Mouse (Mus musculus) intestine, embryonic 16.5 days (tissue): ENCODE data around the gene Hsd17b14. TPM values are rescaled to one million over a fixed set of nuclear protein-coding genes. Genes with fewer than 3 reads are reported as not detected.

Source experiments
- ATAC-seq: fragments of 200-750 bp; cut with Nextera tagmentation; 2 replicates; pipeline ENCODE4 v1.8.0; 2017; ENCODE audit warnings: moderate TSS enrichment, moderate library complexity
- H3K27ac ChIP-seq: fragments of 300-500 bp; sonication (generic); 2 replicates; pipeline ENCODE4 v1.5.1; 2014; ENCODE audit warnings: mild to moderate bottlenecking, low read length
- H3K27me3 ChIP-seq: fragments of 300-500 bp; sonication (generic); replicated peaks from 2 replicates; pipeline ENCODE4 v1.6.1; 2014; ENCODE audit warnings: low read length, control low read depth, mixed read lengths; ENCODE audit not compliant: control insufficient read depth, insufficient read depth
- H3K36me3 ChIP-seq: fragments of 300-500 bp; sonication (generic); 2 replicates; pipeline ENCODE4 v1.6.1; 2014; ENCODE audit warnings: low read length, control low read depth; ENCODE audit not compliant: control insufficient read depth, insufficient read depth
- H3K4me1 ChIP-seq: fragments of 300-500 bp; sonication (generic); 2 replicates; pipeline ENCODE4 v1.6.1; 2014; ENCODE audit warnings: low read length, control low read depth, mixed read lengths; ENCODE audit not compliant: control insufficient read depth, insufficient read depth
- H3K4me2 ChIP-seq: fragments of 300-500 bp; sonication (generic); 2 replicates; pipeline ENCODE4 v1.6.1; 2014; ENCODE audit warnings: low read depth, low read length, control low read depth
- H3K4me3 ChIP-seq: fragments of 300-500 bp; sonication (generic); 2 replicates; pipeline ENCODE4 v1.5.1; 2014; ENCODE audit warnings: mild to moderate bottlenecking, low read length
- H3K9ac ChIP-seq: fragments of 300-500 bp; sonication (generic); 2 replicates; pipeline ENCODE4 v1.6.1; 2014; ENCODE audit warnings: low read depth, low read length
- H3K9me3 ChIP-seq: fragments of 300-500 bp; sonication (generic); 2 replicates; pipeline ENCODE4 v1.6.1; 2016; ENCODE audit warnings: low read length, control low read depth; ENCODE audit not compliant: control insufficient read depth
- WGBS: fragments of 180-500 bp; shearing (Covaris S2); extraction: QIAGEN DNeasy Blood & Tissue Kit; methylation state at CpG from one replicate; pipeline ENCODE4 v1.1.7; 2014; 5-methylcytosine and 5-hydroxymethylcytosine counted together
- polyA plus RNA-seq: library from polyadenylated mRNA; unstranded; fragments of >200 nt; fragmentation: Nextera tagmentation; extraction: Ambion mirVana; gene quantifications from 2 replicates; pipeline ENCODE4 v1.2.1, GENCODE M21; 2015

The Hsd17b14 gene
- polyA plus RNA-seq, 1 experiment from 2014 or later: 3.3 TPM

DNA sequence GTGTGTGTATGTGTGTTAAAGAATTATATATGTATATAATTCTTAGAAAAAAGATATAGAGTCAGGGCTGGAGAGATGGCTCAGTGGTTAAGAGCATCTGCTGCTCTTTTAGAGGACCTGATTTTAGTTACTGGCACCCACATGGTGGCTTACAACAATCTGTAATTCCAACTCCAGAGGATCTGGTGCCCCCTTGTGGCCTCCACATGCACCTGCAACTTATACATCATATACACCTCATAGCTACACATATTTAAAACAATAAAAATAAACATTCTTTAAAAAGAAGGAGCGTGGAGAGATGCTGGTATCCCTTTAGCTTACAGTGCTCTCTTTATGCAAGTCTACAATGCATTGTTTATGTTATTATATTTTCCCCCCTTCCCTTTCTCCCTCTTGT, 10.2 kb upstream of the Hsd17b14 start:
- ATAC-seq: no peak
- WGBS: 89% methylated on average over 1 of the region's 1 CpGs
- Histone ChIP-seq H3K4me2 (no peak overlapping the region), H3K36me3 (no peaks in the 10 kb centered on the region), H3K9ac (no peak overlapping the region), H3K4me1 (no peaks in the 10 kb centered on the region), H3K27me3 (no peaks in the 10 kb centered on the region), H3K9me3 (no peaks in the 10 kb centered on the region), H3K4me3 (no peak overlapping the region), H3K27ac (no peak overlapping the region)

DNA sequence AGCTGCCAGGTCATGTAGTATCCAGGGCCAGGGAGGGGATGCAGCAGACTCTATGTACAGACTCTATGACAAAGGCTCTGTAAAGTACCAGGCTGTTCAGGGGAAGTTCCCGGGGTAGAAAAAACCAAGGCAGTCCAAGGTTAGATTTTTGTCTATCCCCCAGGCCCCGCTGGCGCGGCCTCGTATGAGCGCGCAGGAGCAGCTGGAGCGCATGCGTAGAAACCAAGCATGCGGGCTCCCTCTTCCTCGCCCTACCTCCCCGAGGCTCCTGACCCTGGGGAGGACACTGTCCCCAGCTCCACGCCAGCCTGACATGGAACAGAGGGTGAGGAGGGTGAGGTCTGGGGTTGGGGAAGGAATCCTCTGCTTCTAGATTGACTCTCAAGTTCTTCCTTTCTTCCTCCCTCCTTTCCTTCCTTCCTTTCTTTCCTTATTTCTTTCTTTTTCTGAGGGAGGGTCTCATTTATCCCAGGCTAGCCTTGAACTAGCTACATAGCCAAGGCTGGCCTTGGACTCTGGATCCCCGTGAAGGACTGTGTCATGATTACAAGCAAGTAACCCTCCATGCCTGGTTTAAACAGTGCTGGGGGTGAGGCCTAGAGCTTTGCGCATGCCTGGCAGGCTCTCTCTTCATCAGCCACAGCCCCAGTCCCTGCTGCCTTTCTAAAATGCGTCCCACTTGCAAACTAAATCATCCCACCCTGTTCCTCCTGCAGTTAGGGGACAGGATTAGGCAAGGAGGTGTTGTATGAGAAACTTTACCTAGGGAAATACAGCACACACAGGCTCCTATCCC, 4.9 kb upstream of the Hsd17b14 start:
- 91% methylated on average over 16 of the region's 16 CpGs for WGBS
- ATAC-seq: no peak
- H3K4me1 ChIP-seq: no peaks in the 10 kb centered on the region
- H3K9ac ChIP-seq: no peak overlapping the region
- no peak overlapping the region for H3K27ac ChIP-seq
- no peaks in the 10 kb centered on the region for H3K9me3 ChIP-seq
- H3K4me3 ChIP-seq: no peak overlapping the region
- no peak overlapping the region for H3K4me2 ChIP-seq
- H3K27me3 ChIP-seq: no peaks in the 10 kb centered on the region
- no peaks in the 10 kb centered on the region for H3K36me3 ChIP-seq

DNA sequence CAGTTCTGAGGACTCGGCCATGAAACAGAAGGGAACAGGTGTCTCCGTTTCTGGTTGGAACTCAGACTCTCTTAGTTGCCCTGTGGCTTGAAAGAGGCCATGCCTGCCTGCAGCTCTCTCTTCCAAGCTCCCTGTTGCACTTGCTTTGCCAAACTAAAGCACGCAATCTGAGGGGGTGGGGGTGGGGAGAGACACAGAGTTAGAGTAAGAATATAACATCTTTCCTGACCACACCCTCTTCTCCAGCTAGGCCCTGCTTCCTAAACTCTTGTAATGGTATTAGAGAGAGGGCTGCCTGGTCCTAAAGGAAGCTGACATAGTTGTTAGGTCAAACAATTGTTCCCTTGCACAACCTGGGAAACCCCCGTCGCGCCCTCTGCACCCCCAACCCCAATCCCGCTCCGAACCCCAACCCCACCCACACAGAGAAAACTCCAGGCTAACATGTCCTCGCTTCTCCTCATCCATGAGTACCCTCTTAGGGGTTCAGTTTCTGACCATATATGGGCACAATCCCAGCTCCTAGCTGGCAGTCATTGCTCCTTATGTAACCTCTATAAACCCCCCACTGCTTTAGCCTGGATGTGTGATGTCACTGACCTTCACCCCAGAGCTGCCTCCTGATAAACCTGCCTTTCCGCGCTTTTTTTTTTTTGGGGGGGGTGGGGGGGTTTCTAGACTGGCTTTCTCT, 3.7 kb upstream of the Hsd17b14 start:
- ATAC-seq: no peak
- no peak overlapping the region for H3K4me2 ChIP-seq
- 76% methylated on average over 11 of the region's 11 CpGs for WGBS

DNA sequence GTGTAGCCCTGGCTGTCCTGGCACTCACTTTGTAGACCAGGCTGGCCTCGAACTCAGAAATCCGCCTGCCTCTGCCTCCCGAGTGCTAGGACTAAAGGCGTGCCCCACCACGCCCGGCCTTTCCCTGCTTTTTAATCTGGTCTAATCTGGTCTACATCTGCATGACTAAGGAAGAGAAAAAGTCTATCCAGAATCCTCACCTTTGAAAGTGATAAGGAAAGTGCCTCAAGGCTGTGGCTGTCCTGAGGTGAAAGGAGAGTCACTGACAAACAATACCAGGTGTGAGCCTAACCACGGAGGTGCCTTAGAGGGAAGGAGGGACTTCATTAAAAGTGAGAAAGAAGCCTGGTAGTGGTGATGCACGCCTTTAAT, 3.2 kb upstream of the Hsd17b14 start:
- Histone ChIP-seq H3K4me2 (no peak overlapping the region), H3K9ac (no peak overlapping the region), H3K27ac (no peak overlapping the region), H3K9me3 (no peaks in the 10 kb centered on the region), H3K27me3 (no peaks in the 10 kb centered on the region), H3K4me3 (no peak overlapping the region), H3K4me1 (no peaks in the 10 kb centered on the region), H3K36me3 (no peaks in the 10 kb centered on the region)
- WGBS: 83% methylated on average over 8 of the region's 8 CpGs
- ATAC-seq: no peak

More for the DNA sequence above, 3.7 kb upstream of the Hsd17b14 start:
- Histone ChIP-seq H3K4me3 (no peak overlapping the region), H3K27me3 (no peaks in the 10 kb centered on the region), H3K4me1 (no peaks in the 10 kb centered on the region), H3K9me3 (no peaks in the 10 kb centered on the region), H3K9ac (no peak overlapping the region), H3K36me3 (no peaks in the 10 kb centered on the region), H3K27ac (no peak overlapping the region)

DNA sequence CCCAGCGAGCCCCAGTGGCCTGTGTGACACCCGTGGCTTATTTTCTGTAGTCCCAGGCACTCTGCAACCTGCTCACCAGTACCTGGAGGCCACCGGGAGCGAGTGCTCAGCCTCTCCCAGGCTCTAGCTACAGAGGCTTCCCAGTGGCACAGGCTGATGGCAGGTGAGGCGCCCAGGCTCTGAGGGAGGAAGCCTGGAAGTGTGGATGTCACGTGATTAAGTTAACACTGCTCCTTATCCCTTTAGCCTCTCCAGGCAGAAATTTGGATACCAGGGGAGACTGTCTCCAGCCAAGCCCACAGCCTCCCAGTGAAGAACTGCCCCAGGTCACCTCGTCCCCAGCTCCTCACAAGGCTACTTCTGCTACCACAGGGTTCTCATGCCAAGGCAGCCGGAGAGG, 1.2 kb upstream of the Hsd17b14 start:
- Histone ChIP-seq H3K27me3 (no peaks in the 10 kb centered on the region), H3K4me1 (0 out of 2 replicates have a peak, but pooled peaks cover under 1% of the 10 kb centered on the region), H3K9ac (no peak overlapping the region), H3K9me3 (no peaks in the 10 kb centered on the region), H3K4me3 (no peak overlapping the region), H3K4me2 (no peak overlapping the region), H3K36me3 (no peaks in the 10 kb centered on the region), H3K27ac (no peak overlapping the region)
- ATAC-seq: no peak
- WGBS: 68% methylated on average over 8 of the region's 8 CpGs

DNA sequence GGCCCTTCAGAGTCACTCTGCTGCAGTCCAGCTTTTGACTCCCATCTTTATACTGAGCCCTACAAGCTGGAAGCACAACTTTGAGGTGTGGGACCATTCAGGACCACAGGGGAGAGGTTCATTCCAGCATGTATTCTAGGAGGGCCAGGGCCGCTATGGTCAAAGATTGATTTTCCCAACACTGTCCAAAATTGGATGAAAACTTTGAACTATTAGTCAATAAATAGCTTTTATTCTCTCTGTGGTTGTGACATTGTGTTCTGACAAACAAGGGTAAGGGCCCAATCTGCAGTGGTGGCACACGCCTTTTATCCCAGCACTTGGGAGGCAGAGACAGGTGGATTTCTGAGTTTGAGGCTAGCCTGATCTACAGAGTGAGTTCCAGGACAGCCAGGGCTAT, 703 bp upstream of the Hsd17b14 start:
- Histone ChIP-seq H3K9ac (no peak overlapping the region), H3K4me2 (no peak overlapping the region), H3K4me3 (no peak overlapping the region), H3K9me3 (no peaks in the 10 kb centered on the region), H3K27me3 (no peaks in the 10 kb centered on the region), H3K27ac (no peak overlapping the region), H3K36me3 (no peaks in the 10 kb centered on the region), H3K4me1 (0 out of 2 replicates have a peak, but pooled peaks cover 4% of the 10 kb centered on the region)
- no peak for ATAC-seq
- 93% methylated on average over 2 of the region's 2 CpGs for WGBS

DNA sequence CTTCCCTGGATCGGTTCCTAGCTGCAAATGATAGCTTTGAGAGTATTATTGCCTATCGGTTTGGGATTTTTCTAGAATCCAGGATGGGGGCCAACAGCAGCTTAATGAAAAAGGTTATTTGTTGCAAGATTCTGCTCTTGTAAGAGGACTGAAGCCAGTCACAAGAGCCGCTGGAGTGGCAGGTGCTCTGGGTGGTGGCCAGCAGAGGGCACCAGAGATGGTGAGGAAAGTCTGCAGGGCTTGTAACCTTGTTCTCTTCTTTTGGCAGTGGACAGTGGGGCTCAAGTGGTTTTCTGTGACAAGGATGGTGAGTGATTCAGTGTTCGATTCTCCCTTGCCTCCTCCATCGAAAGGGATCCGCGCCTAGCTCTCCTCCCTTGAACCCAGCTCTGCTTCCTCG, 1.1 kb downstream of the Hsd17b14 start:
- H3K36me3 ChIP-seq: no peaks in the 10 kb centered on the region
- no peaks in the 10 kb centered on the region for H3K27me3 ChIP-seq
- no peaks in the 10 kb centered on the region for H3K9me3 ChIP-seq
- WGBS: 32% methylated on average over 8 of the region's 8 CpGs
- 0 out of 2 replicates have a peak, but pooled peaks have one; percentile 37 for ATAC-seq
- H3K4me1 ChIP-seq: 0 out of 2 replicates have a peak, but pooled peaks cover 4% of the 10 kb centered on the region
- H3K9ac ChIP-seq: no peak overlapping the region
- no peak overlapping the region for H3K4me3 ChIP-seq
- no peak overlapping the region for H3K4me2 ChIP-seq
- no peak overlapping the region for H3K27ac ChIP-seq

DNA sequence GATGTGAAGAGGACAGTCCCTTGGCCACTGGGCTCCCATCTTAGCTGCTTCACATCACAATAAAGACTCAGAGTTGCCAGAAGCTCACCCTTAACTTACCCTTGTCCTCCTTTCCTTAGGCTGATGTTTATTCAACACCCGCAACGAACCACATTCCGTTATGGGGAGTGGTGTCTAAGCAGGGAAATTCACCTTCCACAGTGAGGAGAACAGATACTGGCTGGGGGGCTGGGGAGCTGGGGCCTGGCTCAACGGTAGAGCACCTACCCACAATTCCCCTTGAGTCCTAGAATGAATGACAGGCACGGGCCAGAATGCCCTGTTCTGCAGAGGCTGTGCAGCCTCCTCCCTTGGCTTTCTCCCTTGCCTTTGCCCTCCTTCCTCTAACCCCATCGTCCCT, 4.2 kb downstream of the Hsd17b14 start:
- WGBS: 28% methylated on average over 6 of the region's 6 CpGs
- no peaks in the 10 kb centered on the region for H3K9me3 ChIP-seq
- H3K36me3 ChIP-seq: no peaks in the 10 kb centered on the region
- ATAC-seq: peak; percentile 34; the same call in 1 of the 2 replicates
- H3K4me3 ChIP-seq: no peak overlapping the region
- H3K9ac ChIP-seq: peak overlapping the region; percentile 6; the same call in 1 of the 2 replicates
- no peaks in the 10 kb centered on the region for H3K27me3 ChIP-seq
- H3K4me2 ChIP-seq: no peak overlapping the region
- H3K4me1 ChIP-seq: peaks cover 14% of the 10 kb centered on the region
- H3K27ac ChIP-seq: no peak overlapping the region

DNA sequence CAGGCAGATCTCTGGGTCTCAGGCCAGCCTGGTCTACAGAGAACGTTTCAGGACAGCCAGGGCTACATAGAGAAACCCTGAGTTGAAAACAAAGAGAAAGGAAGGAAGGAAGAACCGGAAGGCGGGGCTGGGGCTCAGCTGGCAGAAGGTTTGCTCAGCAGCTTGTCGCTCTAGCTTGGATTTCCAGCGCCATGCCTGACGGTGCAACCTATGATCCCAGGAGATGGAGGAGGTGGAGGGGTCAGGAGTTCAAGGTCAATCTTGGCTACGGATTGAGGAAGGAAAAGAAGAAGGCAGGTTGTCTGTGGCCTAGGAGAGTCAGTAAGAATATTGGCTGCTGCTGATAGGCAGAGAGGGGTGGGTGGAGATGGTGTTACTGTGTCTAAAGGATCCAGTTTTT, 5.5 kb downstream of the Hsd17b14 start:
- Histone ChIP-seq H3K27me3 (no peaks in the 10 kb centered on the region), H3K9me3 (no peaks in the 10 kb centered on the region), H3K4me3 (no peak overlapping the region), H3K27ac (no peak overlapping the region), H3K4me1 (peaks cover 14% of the 10 kb centered on the region), H3K9ac (no peak overlapping the region), H3K36me3 (no peaks in the 10 kb centered on the region), H3K4me2 (no peak overlapping the region)
- no peak for ATAC-seq
- 79% methylated on average over 7 of the region's 7 CpGs for WGBS
